Mouse (Mus musculus) bone marrow, adult 2 months (tissue): Measurements from ENCODE around the gene Micu1.

Experiments
- CTCF ChIP-seq: fragments of 200-500 bp; IDR thresholded peaks from 2 replicates; pipeline ENCODE4 v1.5.1; 2011; ENCODE audit warnings: low read length, control low read depth; ENCODE audit not compliant: control insufficient read depth, insufficient read depth
- POLR2A ChIP-seq: fragments of 200-500 bp; IDR thresholded peaks from 2 replicates; pipeline ENCODE4 v1.6.1; 2011; ENCODE audit warnings: low read depth, mild to moderate bottlenecking, control low read depth, low read length, borderline replicate concordance; ENCODE audit not compliant: control insufficient read depth

GRCm38 (mm10) chr10:59844686-59845085 lies 142.4 kb downstream of the Micu1 start:
- TF ChIP-seq POLR2A (no peak), CTCF (no peak)
